Mouse (Mus musculus) frontal cortex, postnatal 36 days (tissue): Measurements from ENCODE around the gene Slc39a3.
"Not testable (repeated sequence)": the region's sequence is repeated elsewhere in the genome, so short reads cannot be mapped to it uniquely, and the experiment has no call there.

Source experiments
- DNase-seq, 2 experiments: peaks; one replicate each; pipeline ENCODE4 v3.0.0; 2022; ENCODE audit warnings: low spot score in 2 of 2

Slc39a3 gene

GRCm38 (mm10) chr10:81036988-81037580 is at the start of gene Slc39a3:
Gene Slc39a3, minus strand, starts transcription at chr10:81037426.
- peak; percentile 99 to 100 for DNase-seq

GRCm38 (mm10) chr10:81087021-81087420 is 49.8 kb upstream of the Slc39a3 start:
- no peak for DNase-seq

- peak; percentile 70 to 82 for DNase-seq
Measured at GRCm38 (mm10) chr10:81082168-81082960, 45.1 kb upstream of the Slc39a3 start.

GRCm38 (mm10) chr10:81080008-81080655 is 42.9 kb upstream of the Slc39a3 start:
- no peak for DNase-seq

GRCm38 (mm10) chr10:81077916-81078315 is 40.7 kb upstream of the Slc39a3 start:
- DNase-seq: no peak

- no peak for DNase-seq
Measured at GRCm38 (mm10) chr10:81076356-81076755, 39.1 kb upstream of the Slc39a3 start.

GRCm38 (mm10) chr10:81075734-81076133 is 38.5 kb upstream of the Slc39a3 start:
- DNase-seq: no peak

- no peak for DNase-seq
Measured at GRCm38 (mm10) chr10:81073464-81073863, 36.2 kb upstream of the Slc39a3 start.

GRCm38 (mm10) chr10:81072290-81072689 is 35.1 kb upstream of the Slc39a3 start:
- DNase-seq: no peak

- peak; percentile 95 to 98 for DNase-seq
Measured at GRCm38 (mm10) chr10:81069836-81070235, 32.6 kb upstream of the Slc39a3 start, which contains the start of gene Thop1. Gene Thop1, plus strand, starts transcription at chr10:81070035.

GRCm38 (mm10) chr10:81068706-81069105 is 31.5 kb upstream of the Slc39a3 start:
- no peak for DNase-seq

- not testable (repeated sequence) for DNase-seq
Measured at GRCm38 (mm10) chr10:81064519-81064918, 27.3 kb upstream of the Slc39a3 start.

- DNase-seq: no peak
Measured at GRCm38 (mm10) chr10:81062710-81063109, 25.5 kb upstream of the Slc39a3 start.

GRCm38 (mm10) chr10:81059603-81060543 is 22.6 kb upstream of the Slc39a3 start, which contains the start of gene Sgta:
Gene Sgta, minus strand, starts transcription at chr10:81060181.
- DNase-seq: peak; percentile 99 to 100

GRCm38 (mm10) chr10:81058896-81059295 is 21.7 kb upstream of the Slc39a3 start:
- DNase-seq: no peak

- no peak for DNase-seq
Measured at GRCm38 (mm10) chr10:81057406-81058130, 20.3 kb upstream of the Slc39a3 start.

GRCm38 (mm10) chr10:81055802-81056340 is 18.6 kb upstream of the Slc39a3 start:
- DNase-seq: not testable (repeated sequence)

GRCm38 (mm10) chr10:81055169-81055568 is 17.9 kb upstream of the Slc39a3 start:
- no peak for DNase-seq

GRCm38 (mm10) chr10:81052577-81052976 is 15.4 kb upstream of the Slc39a3 start:
- no peak for DNase-seq

GRCm38 (mm10) chr10:81051133-81051532 is 13.9 kb upstream of the Slc39a3 start:
- no peak for DNase-seq
